Mouse (Mus musculus): ENCODE measurements at regions not wholly inside any gene's neighbourhood (a gene's known extent, or its start where the extent isn't known, plus 50 kb on each side); places are given as distances from the start of the nearest gene placed in this dataset.

DNA sequence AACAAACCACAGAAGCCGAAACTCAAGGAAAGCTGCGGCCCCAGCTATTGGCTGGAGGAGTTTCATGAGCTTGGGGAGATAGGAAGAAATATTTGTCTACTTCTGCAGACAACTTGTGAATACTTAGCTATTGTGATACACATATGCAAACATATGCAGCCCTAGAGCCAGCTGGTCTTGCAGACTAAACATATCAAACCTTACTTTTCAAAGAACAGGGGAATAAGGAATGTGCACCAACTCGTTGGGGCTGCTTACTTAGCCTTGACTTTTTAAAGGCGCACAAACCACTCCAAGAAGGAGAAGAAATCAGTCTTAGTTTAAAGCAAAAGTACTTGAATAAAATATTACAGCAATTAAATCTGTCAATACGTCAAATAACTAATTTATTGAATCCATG lies 106.8 kb upstream of the Lpar1 start:
- DNase-seq (ENCODE audit: low spot score): no peak

GRCm38 (mm10) chr4:58658206-58658605 lies 104.5 kb upstream of the Lpar1 start:
- DNase-seq (ENCODE audit: low spot score): no peak

DNA sequence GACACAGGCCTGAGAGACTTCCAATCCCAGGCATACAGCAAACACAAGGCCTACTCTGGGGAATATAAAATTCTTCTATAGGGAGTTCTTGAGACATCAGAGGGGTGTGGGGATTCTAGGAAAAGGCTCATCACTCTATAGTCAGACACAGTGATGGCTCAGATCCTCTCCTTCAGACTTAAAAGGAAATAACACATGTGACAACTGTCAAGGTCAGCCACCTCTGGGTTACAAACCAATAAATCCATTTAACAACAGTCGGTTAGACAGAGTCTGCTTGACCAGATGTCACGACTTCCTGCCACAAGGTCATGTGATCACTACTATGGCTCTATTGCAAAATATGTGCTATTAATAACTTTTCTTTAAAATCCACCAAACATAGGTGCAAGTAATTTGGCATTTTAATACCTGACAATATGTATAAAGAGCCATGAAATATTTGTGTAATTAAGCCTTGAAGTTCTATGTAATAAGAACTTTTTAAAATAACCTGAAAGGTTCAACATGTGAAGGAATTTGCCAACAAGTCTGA lies 94.1 kb upstream of the Lpar1 start:
- DNase-seq (ENCODE audit: low spot score): no peak

DNA sequence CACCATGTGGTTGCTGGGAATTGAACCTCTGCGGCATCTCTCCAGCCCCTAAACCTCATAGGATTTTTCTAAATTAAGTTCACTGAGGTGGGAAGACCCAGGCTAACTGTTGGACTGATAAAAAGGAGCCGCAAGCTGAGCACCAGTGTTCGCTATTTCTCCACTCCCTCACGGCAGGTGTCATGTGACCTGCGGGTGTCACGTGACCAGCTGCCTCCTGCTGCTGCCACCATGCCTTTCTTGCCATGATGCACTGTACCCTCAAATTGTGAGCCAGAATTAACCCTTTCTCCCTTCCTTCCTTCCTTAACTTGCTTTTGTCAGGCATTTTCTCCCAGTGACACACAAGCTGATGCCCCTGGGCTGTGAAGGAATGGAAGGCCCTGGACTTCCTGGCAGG lies 93.1 kb upstream of the Lpar1 start:
- DNase-seq (ENCODE audit: low spot score): no peak

DNA sequence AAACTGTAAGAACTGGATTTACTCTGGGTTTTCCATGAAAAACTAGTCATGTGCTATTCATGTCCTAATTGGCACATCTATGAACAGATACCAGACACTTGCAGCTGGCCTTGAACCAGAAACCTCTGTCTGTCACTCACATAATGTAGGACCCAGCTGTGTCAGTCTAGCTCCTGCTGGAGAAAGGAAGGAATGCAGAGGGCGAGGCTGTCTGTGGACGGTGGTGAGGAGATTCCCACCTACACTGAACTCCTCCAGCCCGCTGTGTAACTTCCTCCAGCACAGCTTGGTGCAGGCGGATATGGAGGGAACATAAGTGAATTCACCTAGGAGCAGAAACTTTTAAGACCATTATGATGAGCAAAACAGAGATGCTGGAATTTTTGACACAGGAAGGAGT lies 89.7 kb upstream of the Lpar1 start:
- no peak for DNase-seq (ENCODE audit: low spot score)

- no peak for DNase-seq (ENCODE audit: low spot score)
These were observed 88.5 kb upstream of the Lpar1 start for GRCm38 (mm10) chr4:58642236-58642635.

GRCm38 (mm10) chr4:58632696-58633095 lies 79.0 kb upstream of the Lpar1 start:
- DNase-seq (ENCODE audit: low spot score): no peak

DNA sequence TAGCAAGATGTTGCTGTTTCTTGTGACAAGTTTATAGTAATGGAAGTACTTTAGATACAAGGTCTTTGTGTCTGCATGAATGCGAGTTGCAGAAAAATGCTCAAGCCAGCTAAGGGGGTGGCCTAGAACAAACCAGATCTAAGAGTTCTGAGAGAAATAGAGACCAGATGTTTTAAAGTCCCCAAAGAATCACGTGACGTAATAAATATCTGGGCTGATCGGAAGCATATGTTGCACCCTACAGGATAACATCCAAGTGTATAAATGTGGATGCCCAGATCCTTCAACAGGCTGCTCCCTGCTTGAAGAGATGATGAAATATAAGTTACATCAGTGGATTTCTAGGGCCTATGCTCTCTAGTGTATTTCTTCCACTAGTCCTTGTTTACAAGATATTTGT lies 77.7 kb upstream of the Lpar1 start:
- DNase-seq (ENCODE audit: low spot score): no peak

- no peak for DNase-seq (ENCODE audit: low spot score)
These were observed 73.3 kb upstream of the Lpar1 start for GRCm38 (mm10) chr4:58627021-58627420.

DNA sequence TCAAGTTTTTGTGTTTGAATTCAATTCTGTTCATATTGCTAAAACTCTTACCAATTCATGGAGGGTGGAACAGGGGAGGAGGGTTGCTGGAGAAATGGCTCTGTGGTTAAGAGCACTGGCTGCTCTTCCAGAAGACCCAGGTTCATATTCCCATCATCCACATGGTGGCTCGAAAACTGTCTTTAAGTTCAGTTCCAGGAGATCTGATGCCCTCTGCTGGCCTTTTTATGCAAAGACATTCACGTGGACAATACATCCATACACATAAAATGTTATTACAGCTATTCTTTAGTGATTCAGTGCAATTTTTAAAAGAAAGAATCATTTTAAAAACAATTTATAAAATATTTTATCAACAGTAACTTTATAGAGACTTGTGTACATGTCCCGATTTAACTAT lies 70.4 kb upstream of the Lpar1 start:
- DNase-seq (ENCODE audit: low spot score): no peak

DNA sequence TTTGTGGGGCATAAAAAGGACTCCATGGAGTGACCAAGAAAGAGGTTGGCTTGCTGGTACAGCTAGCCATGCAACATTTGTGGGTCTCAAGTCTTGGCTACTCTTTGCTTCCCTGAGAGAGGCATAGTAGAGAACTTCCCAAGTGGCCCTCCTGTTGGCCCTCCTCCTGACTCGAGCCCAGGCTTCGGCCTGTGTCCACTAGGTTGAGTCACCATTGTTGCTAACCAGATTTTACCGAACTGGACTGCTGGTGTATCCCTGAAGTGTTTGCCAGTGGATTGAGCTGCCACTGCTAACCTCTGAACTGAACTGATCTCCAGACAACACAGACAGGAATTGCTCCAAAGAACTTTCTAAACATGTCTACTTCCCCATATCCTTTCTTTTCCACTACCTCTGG lies 66.9 kb upstream of the Lpar1 start:
- DNase-seq (ENCODE audit: low spot score): no peak

- DNase-seq (ENCODE audit: low spot score): peak; percentile 64
These were observed 63.6 kb upstream of the Lpar1 start for GRCm38 (mm10) chr4:58617261-58617660.

- DNase-seq (ENCODE audit: low spot score): no peak
These were observed 59.8 kb upstream of the Lpar1 start for GRCm38 (mm10) chr4:58613536-58613935.

- no peak for DNase-seq (ENCODE audit: low spot score)
These were observed 59.3 kb upstream of the Lpar1 start for GRCm38 (mm10) chr4:58613022-58613421.

- DNase-seq (ENCODE audit: low spot score): no peak
These were observed 53.8 kb upstream of the Lpar1 start for GRCm38 (mm10) chr4:58607491-58607890.

- DNase-seq (ENCODE audit: low spot score): no peak
These were observed 52.2 kb upstream of the Lpar1 start for GRCm38 (mm10) chr4:58605941-58606340.
